Mouse (Mus musculus): ENCODE data around the gene Cblb.

DNA sequence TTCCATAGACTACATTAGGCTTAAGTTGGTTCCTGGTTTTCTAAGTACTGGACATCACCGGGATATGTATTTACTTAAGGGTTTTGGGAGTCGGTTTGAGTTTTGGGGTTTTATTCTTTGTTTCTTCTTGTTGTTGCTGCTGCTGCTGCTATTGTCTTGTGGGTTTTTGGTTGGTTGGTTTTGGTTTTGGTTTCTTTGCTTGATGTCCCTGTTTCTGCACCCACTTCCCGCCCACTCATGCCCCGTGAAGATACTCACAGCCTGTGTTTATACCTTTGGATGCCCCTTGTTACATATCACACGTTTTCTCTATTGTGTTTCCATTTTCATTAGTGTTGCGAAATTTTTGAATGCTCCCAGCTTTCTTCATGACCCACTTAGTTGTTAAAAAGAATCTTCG, 169.1 kb downstream of the Cblb start:
- TF ChIP-seq CTCF (IDR thresholded peaks at IDR 0.05; ENCODE audit: low read depth) (no peak), EP300 (IDR thresholded peaks at IDR 0.05; ENCODE audit: low read depth) (no peak)

Data from liver, embryonic 14.5 days (tissue).